Mouse (Mus musculus) myocyte (in vitro differentiated cells): ENCODE measurements around the gene Ncoa3.

ENCODE experiments used
- CEBPB ChIP-seq: IDR thresholded peaks from 2 replicates; pipeline ENCODE4 v1.6.1; 2011; ENCODE audit warnings: mild to moderate bottlenecking, moderate library complexity; ENCODE audit not compliant: poor library complexity, insufficient read depth, severe bottlenecking
- E2F4 ChIP-seq: IDR thresholded peaks from one replicate; pipeline ENCODE4 v1.6.1; 2011; ENCODE audit warnings: mild to moderate bottlenecking, control low read depth, moderate library complexity; ENCODE audit not compliant: insufficient read depth
- MAX ChIP-seq: IDR thresholded peaks from one replicate; pipeline ENCODE4 v1.6.1; 2011; ENCODE audit warnings: low read depth, mild to moderate bottlenecking, control low read depth
- MYOD1 ChIP-seq, 3 experiments: IDR thresholded peaks; one replicate each; pipeline ENCODE4 v1.6.1; 2011; ENCODE audit warnings: control low read depth in 2 of 3, low read depth in 2 of 3, mild to moderate bottlenecking in 2 of 3, moderate library complexity in 1 of 3; ENCODE audit not compliant: insufficient read length in 2 of 3, control insufficient read depth in 1 of 3
- MYOG ChIP-seq, 3 experiments: IDR thresholded peaks; one replicate each; pipeline ENCODE4 v1.6.1; 2011; ENCODE audit warnings: control low read depth in 2 of 3, low read depth in 2 of 3, mild to moderate bottlenecking in 2 of 3; ENCODE audit not compliant: insufficient read length in 2 of 3, control insufficient read depth in 1 of 3, insufficient read depth in 1 of 3
- POLR2A ChIP-seq: IDR thresholded peaks from one replicate; pipeline ENCODE4 v1.6.1; 2011; ENCODE audit warnings: low read depth, mild to moderate bottlenecking, control low read depth, moderate library complexity; ENCODE audit not compliant: insufficient read length
- REST ChIP-seq: IDR thresholded peaks from one replicate; pipeline ENCODE4 v1.6.1; 2011; ENCODE audit warnings: mild to moderate bottlenecking, control low read depth, moderate library complexity; ENCODE audit not compliant: insufficient read depth, insufficient read length
- TCF12 ChIP-seq: IDR thresholded peaks from one replicate; pipeline ENCODE4 v1.6.1; 2011; ENCODE audit warnings: mild to moderate bottlenecking, control low read depth; ENCODE audit not compliant: poor library complexity, insufficient read depth, severe bottlenecking
- TCF3 ChIP-seq: IDR thresholded peaks from one replicate; pipeline ENCODE4 v1.6.1; 2011; ENCODE audit warnings: low read depth, control low read depth; ENCODE audit not compliant: insufficient read length
- USF1 ChIP-seq: IDR thresholded peaks from one replicate; pipeline ENCODE4 v1.6.1; 2011; ENCODE audit warnings: low read depth, mild to moderate bottlenecking, control low read depth, moderate library complexity

GRCm38 (mm10) chr2:166079231-166079630 is 86.8 kb downstream of the Ncoa3 start:
- TF ChIP-seq USF1 (no peak), POLR2A (no peak), MYOG (IDR thresholded peaks at IDR 0.05; ENCODE audit: control insufficient read depth in 1 of 3, insufficient read depth in 1 of 3, insufficient read length in 2 of 3, low read depth in 2 of 3) (no peak), MYOD1 (IDR thresholded peaks at IDR 0.05; ENCODE audit: control insufficient read depth in 1 of 3, insufficient read length in 2 of 3, low read depth in 2 of 3) (no peak), MAX (no peak), E2F4 (no peak), CEBPB (no peak), TCF12 (no peak), TCF3 (no peak), REST (no peak)
